Mouse (Mus musculus) kidney, postnatal 10 days (tissue): ENCODE data around the gene Midn.
A peak's percentile ranks its signal among the peaks of the same experiment; 100 is the strongest.

ENCODE experiments used
- DNase-seq: peaks from one replicate; pipeline ENCODE4 v3.0.0; 2021; ENCODE audit warnings: mixed read lengths

Gene Midn

DNA sequence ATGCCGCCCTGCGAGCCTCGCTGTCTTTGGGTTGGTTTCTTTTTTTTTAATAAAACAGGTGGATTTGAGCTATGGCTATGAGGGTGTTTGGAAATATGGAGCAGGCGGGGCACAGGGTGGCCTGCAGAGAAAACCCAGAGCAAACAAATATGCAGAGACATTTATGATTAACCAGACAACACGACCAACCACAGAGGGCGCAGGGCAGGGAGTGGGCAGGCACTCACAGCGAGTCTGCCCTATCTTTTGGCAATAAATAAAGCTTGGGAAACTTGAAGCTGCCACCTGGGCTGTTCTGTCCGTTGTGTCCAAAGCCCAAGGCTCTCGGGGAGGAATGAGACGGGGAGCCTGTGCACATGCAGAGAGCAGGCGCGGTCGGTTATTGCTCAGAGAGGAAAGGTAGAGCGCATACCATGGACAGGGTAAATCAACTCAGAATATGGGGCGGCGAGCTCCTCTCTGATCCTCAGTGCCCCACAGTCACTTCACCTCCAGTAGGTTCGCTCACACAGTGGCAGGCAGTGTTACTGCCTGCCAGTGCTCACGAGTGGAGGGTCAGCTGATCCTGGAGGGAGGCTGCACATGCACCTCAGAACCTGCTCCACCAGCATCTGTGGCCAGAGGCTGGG is 17.6 kb upstream of the Midn start:
- peak; percentile 72 for DNase-seq

DNA sequence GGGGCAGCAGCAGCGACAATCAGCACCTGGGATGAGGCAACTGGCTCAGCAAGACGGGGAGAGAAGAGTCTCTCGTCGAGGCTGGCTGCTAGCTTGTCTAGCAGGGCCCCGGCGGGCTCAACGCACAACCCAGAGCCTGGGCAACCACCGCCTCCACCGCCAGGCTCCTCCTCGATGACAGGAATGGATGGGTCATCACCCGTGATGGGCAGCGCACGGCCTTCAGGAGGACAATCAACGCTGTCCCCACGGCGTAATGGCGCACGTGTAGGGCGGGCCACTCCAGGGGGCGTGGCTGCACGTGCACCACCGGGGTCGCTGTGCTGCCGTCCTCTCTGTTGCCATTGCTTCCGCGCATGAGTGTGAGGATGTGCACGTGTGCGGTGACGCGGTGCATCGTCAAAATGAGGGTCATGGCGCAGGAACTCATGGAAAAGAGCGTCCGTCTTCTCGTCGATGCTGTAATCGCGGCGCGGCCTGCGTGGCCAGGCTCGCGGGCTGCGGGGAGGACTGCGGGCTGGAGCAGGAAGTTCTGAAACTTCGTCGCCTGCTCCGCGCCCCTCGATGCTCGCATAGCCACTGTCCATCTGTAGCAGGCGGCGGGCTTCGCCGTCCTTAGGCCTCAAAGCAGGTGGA is 16.6 kb upstream of the Midn start:
- peak; percentile 49 for DNase-seq

DNA sequence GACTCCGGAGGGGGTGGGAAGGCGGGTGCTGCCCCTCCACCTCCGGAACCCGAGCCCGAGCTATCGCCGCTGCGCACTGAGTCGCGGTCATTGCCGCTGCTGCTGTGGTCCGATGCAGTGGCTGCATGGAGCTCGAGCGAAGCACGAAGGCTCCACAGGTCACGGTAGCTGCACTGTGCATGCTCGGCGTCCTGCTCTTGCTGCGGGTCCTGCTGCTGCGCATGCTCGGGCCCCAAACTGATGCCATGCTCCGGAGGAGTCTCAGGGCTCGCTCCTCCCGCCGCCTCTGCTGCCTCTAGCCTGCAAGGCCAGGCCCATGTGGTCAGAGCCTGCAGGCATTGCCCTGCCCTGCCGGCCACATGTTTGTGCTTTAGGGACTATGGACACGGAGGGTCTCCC is 16.1 kb upstream of the Midn start:
- peak; percentile 38 for DNase-seq

DNA sequence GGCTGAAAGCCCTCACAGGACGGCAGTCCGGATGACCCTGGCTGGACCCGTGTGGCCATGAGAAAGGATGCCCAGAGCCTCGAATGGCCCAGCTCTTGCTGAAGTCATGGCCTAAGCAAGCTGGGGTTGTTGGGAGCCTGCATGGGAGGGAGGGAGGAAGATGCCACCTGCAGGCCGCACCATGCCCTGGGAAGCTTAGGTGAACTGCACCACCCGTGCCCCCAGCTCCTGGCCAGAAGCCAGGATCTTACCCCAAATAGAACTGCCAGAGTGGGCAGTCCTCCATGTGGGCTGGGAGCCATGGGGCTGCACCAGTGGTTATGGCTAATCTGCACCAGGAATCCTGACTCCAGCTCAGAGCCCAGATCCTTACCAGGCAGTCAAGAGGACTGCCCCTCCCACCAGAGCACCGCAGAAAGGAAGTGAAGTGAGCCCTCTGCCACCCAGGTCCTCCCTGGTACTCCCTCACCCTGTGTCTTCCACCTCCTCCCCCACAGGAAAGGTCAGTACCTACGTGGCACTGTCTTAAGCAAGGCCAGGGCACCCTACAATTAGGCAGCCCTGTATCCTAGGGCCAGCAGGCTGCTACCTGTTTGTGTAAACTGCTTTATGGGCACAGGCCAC is 14.7 kb upstream of the Midn start:
- peak; percentile 58 for DNase-seq

DNA sequence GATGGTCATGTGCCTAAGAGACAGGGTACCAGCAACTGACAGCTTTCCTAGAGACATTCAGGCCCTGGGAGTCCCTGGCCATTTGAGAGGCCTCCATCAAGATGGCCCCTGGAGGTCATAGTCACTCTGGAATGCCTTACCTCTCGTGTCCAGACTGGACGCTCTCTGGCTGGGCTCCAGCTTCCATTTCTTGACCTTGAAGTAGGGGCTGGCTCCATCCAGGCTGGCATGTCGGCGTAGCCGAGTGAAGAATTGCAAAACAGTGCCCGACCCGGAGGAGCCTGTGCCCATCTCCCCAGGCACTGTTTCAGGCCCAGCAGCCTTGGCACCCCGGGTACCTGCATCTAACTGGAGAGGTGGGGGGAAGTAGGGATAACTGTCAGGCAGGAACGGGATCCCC is 13.7 kb upstream of the Midn start:
- peak; percentile 45 for DNase-seq

DNA sequence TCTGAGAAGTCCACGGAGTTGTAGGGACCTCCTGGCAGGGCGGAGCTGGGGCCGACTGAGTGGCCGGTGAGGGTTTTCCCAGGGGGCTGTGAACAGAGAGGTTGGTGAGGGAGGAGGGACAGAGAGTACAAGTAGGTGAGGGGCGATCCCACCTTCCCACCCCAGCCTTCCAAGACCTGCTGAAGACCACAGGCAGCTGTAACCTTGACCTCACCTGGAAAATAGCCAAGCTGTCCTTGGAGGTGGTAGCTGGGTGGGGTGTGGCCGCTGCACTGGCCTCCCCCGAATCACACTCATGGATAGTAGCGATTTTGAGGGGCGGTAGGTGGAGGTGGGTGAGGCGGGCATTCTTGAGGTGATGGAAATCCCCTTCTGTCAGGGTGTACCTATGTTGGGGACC is 12.9 kb upstream of the Midn start:
- DNase-seq: no peak

DNA sequence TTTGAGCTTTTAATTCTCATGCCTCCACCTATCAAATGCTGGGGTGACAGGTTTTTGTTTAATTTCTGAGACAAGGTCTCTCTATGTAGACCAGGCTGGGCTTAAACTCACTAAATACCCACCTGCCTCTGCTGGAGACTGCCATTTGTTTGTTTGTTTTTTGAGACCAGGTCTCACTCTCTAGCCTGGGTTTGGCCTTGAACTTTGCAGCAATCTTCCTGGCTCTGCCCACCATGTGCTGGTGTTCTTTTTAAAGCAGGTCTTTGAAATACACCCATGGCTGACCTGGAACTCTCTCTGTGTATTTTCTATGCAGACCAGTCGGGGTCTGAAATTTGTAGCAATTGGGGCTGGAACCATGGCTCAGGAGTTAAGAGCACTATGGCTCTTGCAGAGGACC is 12.4 kb upstream of the Midn start:
- DNase-seq: no peak

DNA sequence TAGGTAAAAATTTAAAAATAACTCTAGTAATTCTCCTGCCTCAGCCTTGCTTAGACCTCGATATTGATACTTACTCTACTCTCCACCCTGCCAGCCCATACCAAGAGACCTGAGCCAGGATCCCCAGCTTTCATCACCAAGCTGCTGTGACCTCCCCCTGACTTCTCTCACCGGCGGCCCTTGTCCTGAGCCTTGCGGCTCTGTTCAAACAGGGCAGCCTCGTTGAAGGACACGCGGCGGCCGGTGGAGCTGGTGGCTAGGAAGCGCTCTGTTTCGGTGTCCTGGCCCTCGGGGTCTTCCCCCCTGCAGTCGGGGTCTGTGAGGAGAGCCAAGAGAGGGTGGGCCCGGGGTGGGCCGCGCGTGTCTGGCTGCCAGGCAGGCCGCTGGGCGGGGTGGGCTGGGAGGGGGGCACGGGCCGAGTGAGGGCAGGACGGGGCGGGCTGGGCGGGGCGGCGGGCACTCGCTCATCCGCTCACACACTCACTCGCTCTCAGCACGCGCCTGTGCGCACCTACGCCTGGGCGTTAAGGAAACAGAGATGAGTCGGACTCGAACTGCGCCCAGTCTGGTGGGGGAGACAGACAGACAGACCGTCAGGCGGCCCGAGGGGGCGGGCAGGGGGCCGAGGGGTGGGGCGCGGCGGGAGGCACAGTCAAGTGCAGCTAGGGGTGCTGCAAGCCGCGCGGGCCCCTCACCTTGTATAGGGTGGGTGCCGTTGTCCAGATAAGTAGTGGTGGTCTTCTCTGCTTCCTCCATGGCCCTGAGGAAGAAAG is 11.7 kb upstream of the Midn start:
- DNase-seq: no peak

DNA sequence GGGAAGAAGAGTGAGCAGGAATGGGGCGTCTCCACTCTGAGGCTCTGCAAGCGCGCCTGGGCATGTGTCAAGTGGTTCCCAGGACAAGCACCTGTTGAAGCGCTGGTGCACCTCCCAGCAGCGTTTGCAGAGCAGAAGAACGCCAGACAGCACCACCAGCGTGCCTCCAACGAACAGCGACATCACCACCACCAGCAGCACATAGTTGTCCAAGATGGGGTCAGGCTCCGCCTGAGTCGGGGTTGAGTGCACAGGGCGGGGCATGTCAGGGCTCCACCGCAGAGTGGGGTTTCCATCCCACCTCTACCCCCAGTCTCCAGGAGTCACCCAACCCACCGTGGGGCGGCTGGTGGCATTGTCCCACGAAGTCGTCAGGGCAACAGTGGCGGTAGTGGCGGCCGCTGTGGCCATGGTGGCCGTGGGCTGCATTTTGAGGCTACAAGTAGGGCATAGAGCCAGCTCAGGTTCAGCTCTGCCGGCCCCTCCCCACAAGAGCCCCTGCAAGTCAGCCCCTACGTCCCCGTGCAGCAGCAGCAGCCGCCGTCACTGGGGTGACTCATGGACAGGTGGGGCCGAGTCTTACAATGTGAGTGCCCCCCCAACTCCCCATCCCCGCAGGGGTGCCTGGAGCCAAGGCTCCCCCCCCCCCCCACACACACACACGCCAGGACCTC is 11.0 kb upstream of the Midn start:
- DNase-seq: peak; percentile 56

DNA sequence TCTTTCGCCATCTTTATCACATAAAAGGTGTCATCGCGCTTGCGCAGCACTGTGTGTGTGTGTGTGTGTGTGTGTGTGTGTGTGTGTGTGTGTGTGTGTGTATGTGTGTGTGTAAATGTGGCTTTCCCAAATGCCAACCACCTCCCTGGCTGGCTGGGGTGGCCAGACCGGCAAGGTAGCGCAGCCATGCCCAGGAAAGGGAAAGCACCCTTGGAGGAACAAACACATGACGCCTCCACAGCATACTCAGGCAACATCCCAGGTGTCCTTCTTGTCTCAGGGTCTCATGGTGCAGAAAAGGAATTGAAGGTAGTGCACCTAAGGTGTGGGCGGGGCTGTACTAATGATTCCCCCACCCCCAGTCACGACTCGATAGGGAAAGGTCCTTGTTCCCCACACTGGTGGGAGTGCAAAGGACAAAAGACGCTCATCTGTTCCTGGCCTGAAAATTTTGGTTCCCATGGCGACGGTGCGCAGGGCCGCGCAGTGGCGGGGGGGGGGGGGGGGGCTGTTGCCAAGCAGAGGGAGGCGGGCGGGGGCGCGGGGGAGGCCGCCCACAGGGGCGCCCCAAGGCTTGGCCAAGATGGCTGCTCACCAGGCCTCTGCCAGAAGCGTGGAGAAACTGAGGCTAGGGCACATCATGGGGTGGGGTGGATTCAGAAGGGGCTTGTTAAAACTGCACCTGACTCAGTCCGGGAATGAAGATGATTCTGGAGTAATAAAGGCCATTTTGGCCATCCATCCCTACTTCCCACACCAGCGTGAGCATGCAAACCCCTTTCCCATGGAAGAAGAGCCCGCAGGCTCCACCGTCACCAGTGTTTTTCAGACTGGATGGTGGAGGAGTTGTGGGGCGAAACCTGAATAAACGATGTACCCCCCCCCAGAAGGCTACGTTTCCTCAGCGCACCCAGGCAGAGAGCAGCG is 10.2 kb upstream of the Midn start:
- no peak for DNase-seq

DNA sequence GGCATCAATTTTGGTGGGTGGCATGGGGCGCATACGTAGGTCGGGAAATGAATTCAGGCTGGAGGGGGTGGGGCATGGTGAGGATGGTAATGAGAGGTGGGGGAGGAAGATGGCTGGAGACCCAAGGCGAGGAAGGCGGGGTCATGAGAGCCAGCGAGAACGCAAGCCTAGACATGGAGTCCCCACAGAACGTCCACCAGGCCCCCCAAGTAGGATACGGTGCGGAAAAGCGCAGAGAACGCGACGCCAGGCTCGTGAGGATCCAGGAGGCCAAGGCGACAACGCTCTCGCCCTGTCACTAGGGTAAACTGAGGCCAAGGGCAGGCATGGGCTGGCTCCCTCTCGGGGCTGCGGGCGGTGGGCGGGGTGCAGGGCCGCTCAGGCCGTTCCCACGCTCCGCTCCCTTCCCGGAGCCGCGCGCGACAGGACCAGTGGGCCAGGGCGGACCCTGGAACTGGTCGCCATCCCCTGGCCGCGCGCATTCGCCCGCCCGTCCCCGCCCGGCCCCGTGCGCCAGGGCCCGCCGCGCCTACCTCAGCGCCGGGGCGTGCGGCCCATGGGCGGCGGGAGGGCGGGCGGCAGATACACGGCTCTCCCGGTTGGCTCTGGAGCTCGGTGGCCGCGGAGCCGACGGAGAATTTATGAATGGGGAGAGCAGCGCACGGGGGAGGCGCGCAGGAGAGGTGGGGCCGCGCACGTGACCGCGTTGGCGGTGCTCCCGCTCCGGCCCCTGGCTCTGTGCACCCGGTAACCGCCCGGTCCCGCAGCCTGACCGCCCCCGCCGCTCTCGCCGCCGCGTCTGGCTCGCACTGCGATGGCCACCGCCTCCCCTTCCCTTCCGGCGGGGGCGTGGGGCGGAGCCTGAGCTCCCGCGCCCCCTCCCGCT is 9.3 kb upstream of the Midn start, which contains the start of gene Atp5d:
Gene Atp5d (plus strand): TSS at position 80 of the 886 bp plus-strand sequence.
- peak; percentile 83 for DNase-seq

DNA sequence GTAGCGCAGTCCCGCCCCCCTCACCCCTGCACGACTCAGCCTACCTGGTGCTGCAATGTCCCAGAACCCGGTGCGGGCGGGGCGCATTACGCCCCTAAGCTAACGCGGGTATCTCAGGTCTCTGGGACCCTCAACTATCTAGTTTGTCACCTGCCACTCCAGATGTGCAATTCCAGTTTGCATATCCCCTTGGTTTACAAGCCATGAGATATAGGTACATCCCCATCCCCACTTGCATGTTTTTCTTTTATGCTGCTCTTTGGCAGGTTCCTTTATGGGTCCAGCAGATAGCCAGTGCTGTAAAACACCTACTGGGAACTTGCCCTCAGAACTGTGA is 8.7 kb upstream of the Midn start:
- DNase-seq: no peak

DNA sequence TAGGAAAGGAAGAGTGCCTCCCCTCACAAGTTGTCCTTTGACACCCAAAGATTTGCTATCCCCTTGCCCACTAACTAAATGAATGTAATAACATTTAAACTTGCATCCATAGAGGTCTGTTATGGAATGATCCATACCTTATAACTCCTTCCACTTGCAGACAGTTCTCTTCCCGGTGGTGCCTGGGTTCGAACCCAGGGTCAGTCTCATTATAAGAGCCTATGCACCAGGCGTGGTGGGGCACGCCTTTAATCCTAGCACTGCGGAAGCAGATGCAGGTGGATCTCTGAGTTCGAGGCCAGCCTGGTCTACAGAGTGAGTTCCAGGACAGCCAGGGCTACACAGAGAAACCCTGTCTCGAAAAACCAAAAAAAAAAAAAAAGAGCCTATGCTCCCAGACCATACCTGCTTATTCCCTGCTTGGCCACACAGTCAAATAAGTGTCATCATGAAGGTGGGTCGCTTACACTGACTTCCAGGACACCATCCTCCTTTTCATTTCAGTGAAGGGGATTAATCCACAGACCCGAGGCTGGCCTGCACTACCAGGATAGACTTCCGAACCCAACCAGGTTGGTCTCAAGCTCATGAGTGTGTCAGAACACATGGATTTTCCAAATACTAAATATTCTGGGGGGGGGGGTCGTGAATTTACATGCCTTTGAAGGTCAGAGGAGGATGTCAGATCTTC is 8.0 kb upstream of the Midn start:
- no peak for DNase-seq

DNA sequence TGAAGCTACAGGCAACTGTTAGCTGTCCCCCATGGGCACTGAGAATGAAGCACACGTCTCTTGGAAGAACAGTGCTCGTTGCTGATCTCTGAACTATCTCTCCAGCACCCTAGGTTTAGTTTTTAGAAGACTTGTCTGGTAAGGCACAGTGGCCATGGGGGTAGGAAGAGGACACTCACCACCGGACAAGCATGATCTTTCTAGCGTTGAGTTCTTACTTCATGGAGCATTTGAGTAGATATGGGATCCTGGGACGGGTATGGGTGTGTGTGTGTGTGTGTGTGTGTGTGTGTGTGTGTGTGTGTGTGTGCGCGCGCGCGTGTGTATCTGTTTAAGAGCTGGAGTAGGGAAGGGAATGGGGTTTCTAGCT is 7.4 kb upstream of the Midn start, which contains the start of gene Cbarp:
Gene Cbarp (minus strand): TSS at position 170 of the 370 bp plus-strand sequence.
- DNase-seq: no peak

DNA sequence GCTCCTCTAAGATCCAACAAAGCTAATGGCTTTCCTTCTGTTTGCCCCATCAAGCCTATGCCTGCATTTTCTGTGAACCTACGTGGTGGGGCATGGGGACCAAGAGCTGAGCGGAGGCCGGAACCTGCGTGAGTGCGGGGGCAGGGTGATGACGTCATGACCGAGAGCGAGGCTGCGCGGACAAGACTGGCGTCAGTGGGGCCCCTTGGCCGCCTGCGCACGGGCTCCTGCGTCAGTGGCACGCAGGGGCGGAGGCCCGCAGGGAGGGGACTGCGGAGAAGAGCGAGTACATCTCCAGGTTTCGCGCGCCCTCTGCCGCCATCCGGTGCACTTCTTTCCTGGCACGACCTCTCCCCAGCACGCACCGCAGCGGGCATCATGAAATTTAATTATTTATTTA is 6.8 kb upstream of the Midn start:
- peak; percentile 97 for DNase-seq

DNA sequence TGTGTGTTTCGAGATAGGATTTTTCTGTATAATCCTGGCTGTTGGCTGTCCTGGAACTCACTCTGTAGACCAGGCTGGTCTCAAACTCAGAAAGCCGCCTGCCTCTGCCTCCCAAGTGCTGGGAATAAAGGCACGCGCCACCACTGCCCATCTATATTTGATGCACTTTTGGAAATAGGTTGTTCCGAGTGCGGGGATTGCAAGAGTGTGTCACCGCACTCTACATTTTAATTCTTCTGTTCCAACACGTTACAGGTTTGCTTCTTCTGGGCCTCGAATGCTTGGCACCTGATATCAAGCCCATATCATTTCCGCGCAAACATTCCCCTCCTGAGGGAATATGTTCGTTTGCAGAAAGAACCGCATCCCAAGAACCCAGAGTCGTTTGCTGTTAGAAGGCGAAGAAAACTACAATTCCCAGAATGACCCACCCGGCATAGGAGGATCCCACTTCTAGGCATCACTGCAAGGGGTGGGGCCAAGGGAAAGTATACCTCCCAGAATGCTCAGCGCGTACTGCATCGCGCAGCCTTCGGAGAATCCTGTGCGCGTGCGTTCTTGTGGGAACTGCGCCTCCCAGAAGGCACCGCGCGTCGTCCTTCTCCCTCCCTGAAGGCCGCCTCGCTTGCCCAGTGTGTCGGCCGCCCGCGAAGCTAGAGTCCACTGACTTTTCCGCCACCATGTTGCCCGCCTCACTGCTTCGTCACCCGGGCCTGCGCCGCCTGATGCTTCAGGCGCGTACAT is 6.1 kb upstream of the Midn start:
- peak; percentile 98 for DNase-seq

DNA sequence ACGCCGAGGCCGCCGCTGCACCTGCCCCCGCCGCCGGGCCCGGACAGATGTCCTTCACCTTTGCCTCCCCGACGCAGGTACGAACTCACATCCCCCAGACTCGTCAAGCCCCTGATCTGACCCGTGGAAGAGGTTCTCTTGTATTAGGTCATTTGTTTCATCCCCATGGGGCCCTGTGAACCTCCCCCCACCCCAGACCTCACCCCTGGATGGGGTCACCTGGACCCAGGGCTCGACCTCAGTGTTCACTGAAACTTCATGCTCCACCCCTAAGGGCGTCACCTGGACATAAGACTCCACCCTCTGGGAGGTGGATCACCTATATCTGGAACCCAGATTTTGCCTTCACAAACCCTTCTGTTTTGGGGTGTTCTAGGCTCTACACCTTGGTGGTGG is 5.5 kb upstream of the Midn start:
- DNase-seq: peak; percentile 64

DNA sequence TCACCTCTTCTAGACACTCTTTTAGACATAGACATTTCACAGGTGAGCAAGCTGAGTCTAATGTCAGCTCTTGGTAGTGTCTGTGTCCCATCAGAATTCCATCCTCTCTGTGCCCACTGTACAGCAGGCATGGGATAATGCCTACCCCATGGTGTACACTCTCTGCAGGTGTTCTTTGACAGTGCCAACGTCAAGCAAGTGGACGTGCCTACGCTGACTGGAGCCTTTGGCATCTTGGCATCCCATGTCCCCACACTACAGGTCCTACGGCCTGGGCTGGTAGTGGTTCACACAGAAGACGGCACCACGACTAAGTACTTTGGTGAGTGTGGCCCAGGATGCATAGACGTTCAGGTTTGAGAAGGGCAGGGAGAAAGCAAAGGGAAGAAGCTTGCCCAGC is 4.4 kb upstream of the Midn start:
- DNase-seq: no peak

DNA sequence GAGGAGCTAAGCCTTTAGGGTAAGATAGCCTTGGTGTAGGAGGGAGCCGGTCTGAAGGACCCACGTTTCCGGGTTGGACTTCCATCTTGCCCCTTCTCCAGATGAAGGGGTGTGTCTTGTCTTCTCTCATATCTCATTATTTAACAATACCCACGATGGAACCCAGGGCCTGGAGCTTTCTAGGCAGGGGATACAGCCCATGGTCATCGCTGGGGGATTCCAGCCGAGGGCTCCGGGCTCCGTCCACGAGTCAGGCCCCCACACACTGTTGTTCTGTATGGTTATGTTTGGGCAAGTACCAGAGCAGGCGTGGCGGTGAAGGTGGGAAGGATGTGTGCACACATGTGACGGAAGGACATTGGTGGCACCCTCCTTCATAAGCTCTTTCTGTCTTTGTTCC is 3.9 kb upstream of the Midn start:
- DNase-seq: no peak
